Mouse (Mus musculus) ES-Bruce4 (cell line): Measurements from ENCODE around the gene Lysmd1.

Source experiments
- CTCF ChIP-seq: IDR thresholded peaks from one replicate; pipeline ENCODE4 v1.8.1; 2011; ENCODE audit warnings: low read depth, low read length
- POLR2A ChIP-seq: IDR thresholded peaks from one replicate; pipeline ENCODE4 v1.8.1; 2011; ENCODE audit warnings: low read length; ENCODE audit not compliant: insufficient read depth

DNA sequence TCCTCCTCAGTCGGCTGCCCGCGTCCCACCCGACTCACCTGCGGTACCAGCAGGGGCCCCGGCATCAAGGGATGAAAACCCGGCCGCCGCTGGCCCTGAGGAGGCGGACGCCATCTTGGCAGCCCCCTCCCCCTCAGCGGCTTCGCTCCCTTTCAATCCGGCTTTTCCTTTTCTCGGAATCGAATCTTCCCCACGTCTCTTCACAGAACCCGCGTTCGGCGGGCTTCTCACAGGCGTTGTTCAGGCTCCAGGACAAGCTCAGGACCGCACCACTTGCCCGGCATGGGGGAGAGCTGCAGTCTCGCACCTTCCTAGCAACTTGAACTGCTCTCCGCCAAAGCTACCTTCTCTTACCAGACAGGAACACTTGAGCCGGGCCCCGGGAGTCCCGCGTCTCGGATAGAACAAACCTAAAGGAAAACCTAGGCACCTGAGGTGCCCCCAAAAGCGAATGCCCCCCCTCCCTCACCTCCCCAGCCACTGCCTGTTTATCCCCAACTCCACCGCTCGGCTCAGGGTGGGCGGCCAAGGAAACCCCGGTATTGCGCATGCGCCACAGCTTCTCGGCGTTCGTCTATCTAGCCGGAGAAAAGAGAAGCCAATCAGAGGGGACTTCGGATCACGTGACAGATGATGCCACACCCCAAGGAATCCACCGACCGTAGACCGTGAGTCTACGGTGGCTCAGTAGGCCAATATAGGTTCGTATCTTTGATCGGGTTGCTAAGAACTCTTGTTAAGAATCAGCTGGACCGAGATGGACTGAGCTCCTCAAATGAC, 27.4 kb upstream of the Lysmd1 start, which contains the start of gene Pip5k1a:
- TF ChIP-seq POLR2A (peak; percentile 36), CTCF (no peak)
